Mouse (Mus musculus) liver, adult 2 months (tissue): ENCODE data around the gene Braf.

Source experiments
- CTCF ChIP-seq: fragments of 200-500 bp; IDR thresholded peaks from 2 replicates; pipeline ENCODE4 v1.5.1; 2011; ENCODE audit warnings: low read depth, low read length, control low read depth
- POLR2A ChIP-seq: fragments of 200-500 bp; IDR thresholded peaks from 2 replicates; pipeline ENCODE4 v1.6.1; 2011; ENCODE audit warnings: low read length, control low read depth; ENCODE audit not compliant: insufficient read depth; ENCODE audit errors: extremely low read depth

DNA sequence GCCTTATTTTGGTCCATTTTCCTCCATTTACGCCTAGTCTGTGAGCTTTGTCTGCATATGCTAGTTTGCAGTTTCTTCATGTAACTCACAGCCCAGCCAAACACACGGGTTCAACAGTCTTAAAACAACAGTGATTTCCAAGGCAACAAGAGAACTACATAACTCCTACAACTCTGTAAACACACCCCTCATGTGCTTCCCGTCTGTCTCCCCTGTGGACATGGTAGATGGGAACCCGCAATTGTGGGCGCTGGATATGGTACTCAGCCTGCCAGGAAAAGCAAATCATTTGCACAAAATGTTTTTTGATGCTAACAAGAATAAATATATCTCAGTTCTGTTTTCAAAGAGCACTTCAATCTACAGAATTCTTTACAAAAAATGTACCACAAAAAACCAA, 120.7 kb downstream of the Braf start:
- TF ChIP-seq CTCF (no peak), POLR2A (no peak)
